Mouse (Mus musculus): ENCODE measurements at regions not wholly inside any gene's neighbourhood (a gene's known extent, or its start where the extent isn't known, plus 50 kb on each side); places are given as distances from the start of the nearest gene placed in this dataset.

DNA sequence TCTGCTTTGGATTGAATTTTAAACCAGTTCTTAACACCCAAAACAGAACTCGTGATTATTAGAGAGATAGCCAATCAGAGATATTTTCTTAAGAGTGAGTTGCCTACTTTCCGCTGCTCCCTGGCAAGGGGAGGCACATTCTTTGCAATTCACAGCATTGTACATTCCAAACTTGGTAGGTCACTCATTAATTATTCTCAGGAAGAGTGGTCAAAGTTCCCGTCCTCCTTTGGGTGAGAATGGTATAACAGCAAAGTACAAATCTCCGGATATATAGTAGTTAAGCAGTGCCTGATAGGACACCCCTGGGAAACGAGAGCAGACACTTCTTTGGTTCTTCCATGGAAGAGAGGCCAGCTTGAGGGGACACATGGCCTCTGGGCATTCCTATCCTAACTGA lies 1903.4 kb upstream of the 5930422O12Rik start:
- no peak for TF ChIP-seq CEBPB (IDR thresholded peaks at IDR 0.05; ENCODE audit: insufficient read depth, poor library complexity, severe bottlenecking)
- TF ChIP-seq TCF12 (IDR thresholded peaks at IDR 0.05; ENCODE audit: insufficient read depth, poor library complexity, severe bottlenecking), result no peak

All from myocyte (in vitro differentiated cells).